Mouse (Mus musculus) ES-Bruce4 (cell line): ENCODE data around the gene Cyp8b1.

ENCODE experiments used
- CTCF ChIP-seq: IDR thresholded peaks from one replicate; pipeline ENCODE4 v1.8.1; 2011; ENCODE audit warnings: low read depth, low read length
- POLR2A ChIP-seq: IDR thresholded peaks from one replicate; pipeline ENCODE4 v1.8.1; 2011; ENCODE audit warnings: low read length; ENCODE audit not compliant: insufficient read depth

- TF ChIP-seq CTCF (no peak), POLR2A (no peak)
Observed at GRCm38 (mm10) chr9:121872062-121872683, 43.9 kb downstream of the Cyp8b1 start.
